In genomic region chr13:28502171-28502570, GRCm38 (mm10) we compare ENCODE assay signal across 8 mouse cellular contexts.
DNase-seq lines count a peak whose midpoint lies in the region; ATAC-seq and TF ChIP-seq lines count a peak whose summit lies in the region.

No protein-coding gene starts in this region.

- H3K36me3 ChIP-seq in liver, embryonic 14.5 days (replicated peaks; ENCODE audit: control insufficient read depth, insufficient read depth, low read depth) = no peaks in the 10 kb centered on the region
- H3K36me3 ChIP-seq in midbrain, embryonic 10.5 days = peaks cover 20% of the 10 kb centered on the region

- H3K9ac ChIP-seq in liver, embryonic 14.5 days (replicated peaks) = no peak overlapping the region

- DNase-seq in R1 (ENCODE audit: low read depth, low spot score) = peak; percentile 27
- DNase-seq in embryo, embryonic 10.5 days (ENCODE audit: low spot score) = peak; percentile 31
- DNase-seq in heart, postnatal 4 days = peak; percentile 59
- no peak for DNase-seq in liver, embryonic 14.5 days (ENCODE audit: low read depth in 3 of 3, low spot score in 3 of 3)
- peak; percentile 82 to 83 for DNase-seq in spleen, postnatal 36 days (ENCODE audit: low spot score in 2 of 2)
- DNase-seq in adipocyte (ENCODE audit: low spot score) = no peak
- no peak for DNase-seq in cerebellum, adult 8-10 months
- no peak for DNase-seq in midbrain, embryonic 10.5 days (ENCODE audit: low spot score)

- H3K4me2 ChIP-seq in liver, embryonic 14.5 days (ENCODE audit: low read depth) = no peak overlapping the region

- H3K4me1 ChIP-seq in liver, embryonic 14.5 days (replicated peaks; ENCODE audit: control insufficient read depth in 2 of 2, insufficient read depth in 2 of 2, low read length in 1 of 2) = peaks cover 0 to 4% of the 10 kb centered on the region in 2 experiments; a peak in 2 of 4 replicates
- H3K4me1 ChIP-seq in midbrain, embryonic 10.5 days = peaks cover 4% of the 10 kb centered on the region; the same call in 1 of the 2 replicates

- ATAC-seq in liver, embryonic 14.5 days (ENCODE audit: insufficient read depth) = 0 out of 2 replicates have a peak, but pooled peaks have one; percentile 18

- H3K4me3 ChIP-seq in liver, embryonic 14.5 days (ENCODE audit: insufficient read depth in 1 of 2, low read depth in 2 of 2, low read length in 2 of 2) = no peak overlapping the region
- H3K4me3 ChIP-seq in midbrain, embryonic 10.5 days = no peak overlapping the region

- H3K9me3 ChIP-seq in liver, embryonic 14.5 days (ENCODE audit: control insufficient read depth, low read length) = no peaks in the 10 kb centered on the region
- H3K9me3 ChIP-seq in midbrain, embryonic 10.5 days (replicated peaks) = no peaks in the 10 kb centered on the region

- no peak overlapping the region for H3K27ac ChIP-seq in liver, embryonic 14.5 days
- H3K27ac ChIP-seq in midbrain, embryonic 10.5 days (replicated peaks) = no peak overlapping the region

- no peak for TF ChIP-seq CTCF in liver, embryonic 14.5 days (IDR thresholded peaks at IDR 0.05; ENCODE audit: low read depth)

- no peaks in the 10 kb centered on the region for H3K27me3 ChIP-seq in liver, embryonic 14.5 days (ENCODE audit: control insufficient read depth, insufficient read depth, low read length)
- H3K27me3 ChIP-seq in midbrain, embryonic 10.5 days (ENCODE audit: low read depth, poor library complexity, severe bottlenecking) = no peaks in the 10 kb centered on the region

- WGBS in liver, embryonic 14.5 days (ENCODE audit: insufficient replicate concordance) = 14% methylated on average over 2 of the region's 2 CpGs
- 69% methylated on average over 2 of the region's 2 CpGs for WGBS in midbrain, embryonic 10.5 days

- TF ChIP-seq EP300 in liver, embryonic 14.5 days (IDR thresholded peaks at IDR 0.05; ENCODE audit: low read depth) = no peak

Comparison
In these comparisons a context has a peak if more than half of its experiments do, and no peak if none do; other contexts are left out.
1. DNase-seq: peak in R1 (single experiment), embryo, embryonic 10.5 days (single experiment), heart, postnatal 4 days (single experiment) and spleen, postnatal 36 days (2 of 2); none in liver, embryonic 14.5 days (0 of 3), adipocyte (single experiment), cerebellum, adult 8-10 months (single experiment) and midbrain, embryonic 10.5 days (single experiment).